Mouse (Mus musculus): ENCODE data around the gene Rexo1. TPM values are rescaled to one million over a fixed set of nuclear protein-coding genes. Genes with fewer than 3 reads are reported as not detected.

Gene Rexo1
- polyA plus RNA-seq, 1 experiment from 2014 or later, result 27.1 TPM

DNA sequence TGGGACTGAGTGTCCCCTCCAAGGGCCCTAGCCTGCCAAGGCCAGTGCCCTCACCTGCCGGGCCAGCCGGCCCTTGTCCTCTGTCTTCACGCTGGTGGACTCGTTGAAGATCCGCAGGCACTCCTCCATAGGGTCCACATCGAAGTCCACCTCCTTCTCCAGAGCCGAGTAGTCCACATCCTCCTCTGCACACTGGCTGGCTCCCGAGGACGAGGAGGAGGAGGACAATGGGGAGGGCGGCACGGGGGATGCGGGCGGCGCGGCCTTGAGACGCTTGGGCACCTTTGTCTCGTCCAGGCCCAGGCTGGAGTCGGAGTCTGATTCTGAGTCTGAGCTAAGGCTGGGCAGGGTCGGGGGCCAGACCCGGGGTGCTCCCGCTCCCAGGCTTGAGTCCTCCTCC lies 12.1 kb downstream of the Rexo1 start:
- Histone ChIP-seq H3K36me3 (peaks cover 67% of the 10 kb centered on the region), H3K4me3 (replicated peaks) (no peak overlapping the region), H3K4me1 (no peaks in the 10 kb centered on the region), H3K27ac (replicated peaks) (no peak overlapping the region), H3K4me2 (replicated peaks) (no peak overlapping the region), H3K27me3 (no peaks in the 10 kb centered on the region), H3K9me3 (replicated peaks) (no peaks in the 10 kb centered on the region), H3K9ac (no peak overlapping the region)
- WGBS, result 91% methylated on average over 21 of the region's 21 CpGs
- no peak for ATAC-seq (ENCODE audit: insufficient number of reproducible peaks, low FRiP score, low TSS enrichment, low read depth)

DNA sequence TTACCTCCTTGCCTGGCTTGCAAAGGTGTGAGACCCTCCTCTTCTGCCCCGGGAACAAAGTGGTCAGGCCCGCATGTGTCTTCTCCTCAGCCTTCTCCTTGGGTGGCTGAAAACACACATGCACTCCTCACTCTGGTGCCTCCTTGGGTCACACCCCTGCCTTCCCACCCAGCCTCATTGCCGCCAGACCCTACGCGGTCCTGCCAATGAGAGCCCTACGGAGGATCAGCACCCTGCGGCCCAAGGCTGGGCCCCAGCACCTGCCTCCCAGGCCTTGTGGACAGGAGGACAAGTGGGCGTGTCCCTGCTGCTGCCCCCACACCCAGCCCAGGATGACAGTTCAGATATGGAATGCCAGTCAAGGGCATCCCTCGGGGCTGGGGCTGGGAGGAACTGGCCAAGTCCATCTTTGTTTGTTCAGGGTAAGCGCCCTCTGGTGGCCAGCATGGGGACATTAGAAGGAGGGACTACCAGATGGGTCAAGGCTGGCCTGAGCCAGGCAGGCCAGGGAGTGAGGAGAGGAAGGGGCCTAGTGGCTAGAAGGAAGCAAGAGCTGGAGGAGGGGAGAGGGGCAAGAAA lies 12.8 kb downstream of the Rexo1 start:
- Histone ChIP-seq H3K36me3 (peaks cover 75% of the 10 kb centered on the region), H3K4me1 (no peaks in the 10 kb centered on the region), H3K27me3 (no peaks in the 10 kb centered on the region), H3K9ac (no peak overlapping the region; the same call in 1 of the 2 replicates), H3K4me3 (replicated peaks) (no peak overlapping the region), H3K27ac (replicated peaks) (no peak overlapping the region), H3K9me3 (replicated peaks) (no peaks in the 10 kb centered on the region), H3K4me2 (replicated peaks) (no peak overlapping the region)
- ATAC-seq (ENCODE audit: insufficient number of reproducible peaks, low FRiP score, low TSS enrichment, low read depth), result no peak
- 72% methylated on average over 10 of the region's 10 CpGs for WGBS

DNA sequence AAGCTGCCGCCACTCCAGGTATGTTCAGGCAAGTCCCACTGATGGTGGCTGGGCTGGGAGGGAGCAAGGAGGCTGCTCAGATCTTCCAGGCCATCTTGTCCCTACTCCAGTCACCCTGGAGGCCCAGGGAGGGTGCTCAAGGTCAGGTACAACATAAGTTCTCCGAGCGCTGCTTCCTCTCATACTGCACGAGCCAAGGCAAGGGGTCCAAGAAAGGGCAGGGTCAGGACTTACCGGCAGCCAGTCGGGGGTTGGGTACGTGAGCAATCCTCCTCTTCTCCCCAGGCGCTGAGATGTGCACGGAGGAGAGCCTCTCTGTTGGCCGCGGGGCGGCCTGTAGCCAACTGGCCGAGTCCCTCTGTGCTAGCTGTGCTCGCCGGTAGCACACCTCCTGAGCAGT lies 13.8 kb downstream of the Rexo1 start:
- no peaks in the 10 kb centered on the region for H3K27me3 ChIP-seq
- H3K36me3 ChIP-seq, result peaks cover 84% of the 10 kb centered on the region
- H3K9ac ChIP-seq, result no peak overlapping the region
- ATAC-seq (ENCODE audit: insufficient number of reproducible peaks, low FRiP score, low TSS enrichment, low read depth), result no peak
- H3K27ac ChIP-seq (replicated peaks), result no peak overlapping the region
- no peak overlapping the region for H3K4me3 ChIP-seq (replicated peaks)
- no peaks in the 10 kb centered on the region for H3K9me3 ChIP-seq (replicated peaks)
- H3K4me1 ChIP-seq, result no peaks in the 10 kb centered on the region
- WGBS, result 89% methylated on average over 15 of the region's 15 CpGs
- H3K4me2 ChIP-seq (replicated peaks), result no peak overlapping the region

DNA sequence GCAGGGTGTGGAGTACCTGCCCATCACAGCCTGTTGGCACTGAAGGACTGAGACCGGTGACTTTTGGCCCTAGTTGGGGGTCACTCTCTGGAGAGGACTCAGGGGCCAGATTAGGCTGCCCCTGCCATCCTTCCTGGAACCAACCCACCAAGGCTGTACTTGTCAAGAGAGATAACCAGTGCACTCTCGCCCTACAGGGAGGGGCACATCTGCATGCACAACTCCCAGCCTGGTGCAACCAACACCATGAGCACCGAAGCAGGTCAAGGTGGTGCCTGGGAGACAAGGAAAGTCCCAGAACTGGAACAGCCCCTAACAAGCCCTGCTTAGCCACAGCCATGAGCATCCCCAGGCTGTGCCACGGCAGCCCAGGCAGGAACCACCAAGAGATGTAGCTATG lies 14.4 kb downstream of the Rexo1 start:
- peaks cover 90% of the 10 kb centered on the region for H3K36me3 ChIP-seq
- no peak overlapping the region for H3K27ac ChIP-seq (replicated peaks)

DNA sequence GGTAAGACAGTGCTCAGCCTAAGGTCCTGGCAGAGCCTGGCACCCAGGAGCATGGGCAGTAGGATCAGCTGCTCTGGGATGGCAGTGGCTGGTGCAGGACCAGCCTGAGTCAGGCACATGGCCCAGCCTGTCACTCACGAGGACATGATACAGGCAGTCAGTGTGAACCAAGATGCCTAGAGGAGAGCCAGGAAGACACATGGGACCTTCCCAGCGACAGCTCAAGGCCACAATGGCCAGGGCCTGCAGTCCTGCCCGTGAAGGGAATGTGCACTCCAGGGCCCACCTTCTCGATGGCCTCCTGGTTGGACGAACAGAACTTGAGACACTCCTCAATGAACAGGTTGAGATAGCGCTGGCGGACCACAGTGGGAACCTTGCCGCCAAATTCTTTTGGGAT lies 15.8 kb downstream of the Rexo1 start:
- no peak overlapping the region for H3K9ac ChIP-seq
- no peak overlapping the region for H3K4me3 ChIP-seq (replicated peaks)
- no peaks in the 10 kb centered on the region for H3K4me1 ChIP-seq
- no peak for ATAC-seq (ENCODE audit: insufficient number of reproducible peaks, low FRiP score, low TSS enrichment, low read depth)
- H3K9me3 ChIP-seq (replicated peaks), result no peaks in the 10 kb centered on the region
- H3K27me3 ChIP-seq, result no peaks in the 10 kb centered on the region
- 92% methylated on average over 8 of the region's 8 CpGs for WGBS
- no peak overlapping the region for H3K27ac ChIP-seq (replicated peaks)
- no peak overlapping the region for H3K4me2 ChIP-seq (replicated peaks)
- H3K36me3 ChIP-seq, result peaks cover 93% of the 10 kb centered on the region

More for the DNA sequence above, 14.4 kb downstream of the Rexo1 start:
- WGBS, result 94% methylated on average over 4 of the region's 4 CpGs
- no peaks in the 10 kb centered on the region for H3K9me3 ChIP-seq (replicated peaks)
- H3K4me2 ChIP-seq (replicated peaks), result no peak overlapping the region
- ATAC-seq (ENCODE audit: insufficient number of reproducible peaks, low FRiP score, low TSS enrichment, low read depth), result no peak
- no peak overlapping the region for H3K4me3 ChIP-seq (replicated peaks)
- no peaks in the 10 kb centered on the region for H3K27me3 ChIP-seq
- H3K9ac ChIP-seq, result no peak overlapping the region
- no peaks in the 10 kb centered on the region for H3K4me1 ChIP-seq

DNA sequence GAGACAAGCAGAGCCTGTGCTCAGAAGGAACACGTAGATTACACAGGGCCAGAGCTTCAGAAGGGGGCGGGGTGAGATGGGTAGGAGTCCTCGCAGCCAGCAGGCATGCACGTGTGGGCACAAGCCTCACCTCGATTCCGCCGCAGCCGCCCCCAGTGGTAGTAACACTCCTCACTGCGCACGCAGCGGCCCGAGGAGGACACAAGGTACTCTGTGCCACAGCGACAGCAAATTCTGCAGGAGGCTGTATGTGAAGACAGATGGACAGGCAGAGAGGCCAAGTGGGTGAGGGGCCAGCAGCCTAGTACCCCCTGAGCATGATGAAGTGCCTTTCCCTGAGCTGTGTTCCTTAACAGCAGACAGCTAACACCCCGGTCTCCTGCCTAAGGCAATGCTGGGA lies 17.5 kb downstream of the Rexo1 start:
- Histone ChIP-seq H3K9me3 (replicated peaks) (no peaks in the 10 kb centered on the region), H3K4me3 (replicated peaks) (no peak overlapping the region), H3K27me3 (peaks cover 3% of the 10 kb centered on the region), H3K9ac (no peak overlapping the region), H3K36me3 (peaks cover 76% of the 10 kb centered on the region), H3K27ac (replicated peaks) (no peak overlapping the region), H3K4me2 (replicated peaks) (no peak overlapping the region), H3K4me1 (peaks cover 3% of the 10 kb centered on the region)
- WGBS, result 93% methylated on average over 14 of the region's 14 CpGs
- no peak for ATAC-seq (ENCODE audit: insufficient number of reproducible peaks, low FRiP score, low TSS enrichment, low read depth)

DNA sequence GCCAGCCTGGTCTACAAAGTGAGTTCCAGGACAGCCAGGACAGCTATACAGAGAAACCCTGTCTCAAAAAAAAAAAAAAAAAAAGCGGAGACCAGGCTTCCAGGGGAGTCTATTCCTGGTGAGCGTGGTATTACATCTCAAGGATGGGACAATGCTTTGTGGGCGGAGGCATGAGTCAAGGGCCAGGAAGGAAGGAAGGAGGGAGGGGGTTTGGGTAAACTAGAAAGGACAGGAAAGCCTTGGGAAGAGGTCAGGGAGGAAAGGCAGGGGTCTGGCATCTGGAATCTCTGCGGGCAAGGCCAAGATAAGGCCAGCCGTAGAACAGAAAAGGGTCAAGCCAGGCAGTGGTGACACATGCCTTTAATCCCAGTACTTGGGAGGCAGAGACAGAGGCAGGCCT lies 21.9 kb downstream of the Rexo1 start:
- Histone ChIP-seq H3K4me3 (replicated peaks) (no peak overlapping the region), H3K4me1 (peaks cover 13% of the 10 kb centered on the region), H3K27ac (replicated peaks) (no peak overlapping the region), H3K9ac (no peak overlapping the region), H3K4me2 (replicated peaks) (no peak overlapping the region), H3K27me3 (peaks cover 38% of the 10 kb centered on the region), H3K36me3 (peaks cover 32% of the 10 kb centered on the region), H3K9me3 (replicated peaks) (no peaks in the 10 kb centered on the region)
- ATAC-seq (ENCODE audit: insufficient number of reproducible peaks, low FRiP score, low TSS enrichment, low read depth), result no peak
- WGBS, result 33% methylated on average over 5 of the region's 5 CpGs

DNA sequence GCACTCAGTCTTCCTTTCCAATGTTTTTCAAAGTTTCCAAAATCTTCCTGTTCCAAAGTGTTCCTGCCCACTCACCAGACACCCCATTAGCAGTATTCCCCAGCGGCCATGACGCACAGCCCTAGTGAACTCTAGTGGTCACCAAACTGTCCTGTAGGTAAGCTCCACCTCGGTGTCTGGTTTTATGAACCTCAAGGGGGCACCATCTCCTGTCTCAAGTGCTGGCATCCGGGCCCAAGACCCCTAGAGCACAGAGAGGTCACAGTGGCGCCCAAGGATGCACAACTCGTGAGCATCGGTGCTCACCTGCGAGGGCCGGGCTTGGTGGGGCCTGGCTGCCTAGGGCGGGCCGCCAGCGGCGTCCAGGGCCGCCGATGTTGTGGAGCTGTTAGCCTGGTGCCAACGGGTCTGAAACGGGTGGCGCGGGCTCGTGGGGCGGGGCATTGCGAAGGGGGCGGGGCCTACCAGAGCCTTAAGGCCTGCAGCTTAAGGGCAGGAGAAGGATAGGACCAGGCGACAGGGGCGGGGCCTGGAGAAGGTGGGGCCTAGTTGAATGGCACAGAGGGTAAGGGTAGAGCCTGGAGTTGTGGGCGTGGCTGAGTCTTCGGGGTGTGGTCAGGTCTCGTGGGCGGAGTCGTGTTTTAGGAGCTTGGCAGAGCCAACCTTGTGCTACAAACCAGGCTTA lies 22.5 kb downstream of the Rexo1 start, which contains the start of gene Atp8b3:
Gene Atp8b3 (minus strand): TSS at position 415 of the 685 bp plus-strand sequence.
- no peaks in the 10 kb centered on the region for H3K9me3 ChIP-seq (replicated peaks)
- H3K9ac ChIP-seq, result no peak within 1 kb of the TSS
- 3% methylated on average over 30 of the region's 30 CpGs for WGBS
- peaks cover 13% of the 10 kb centered on the region for H3K4me1 ChIP-seq
- H3K4me3 ChIP-seq (replicated peaks), result peak within 1 kb of the TSS; percentile 17; the same call in 1 of the 2 replicates
- H3K36me3 ChIP-seq, result peaks cover 26% of the 10 kb centered on the region
- ATAC-seq (ENCODE audit: insufficient number of reproducible peaks, low FRiP score, low TSS enrichment, low read depth), result peak; percentile 62
- H3K27me3 ChIP-seq, result peaks cover 38% of the 10 kb centered on the region
- no peak within 1 kb of the TSS for H3K27ac ChIP-seq (replicated peaks)
- peak within 1 kb of the TSS; percentile 43 for H3K4me2 ChIP-seq (replicated peaks)

DNA sequence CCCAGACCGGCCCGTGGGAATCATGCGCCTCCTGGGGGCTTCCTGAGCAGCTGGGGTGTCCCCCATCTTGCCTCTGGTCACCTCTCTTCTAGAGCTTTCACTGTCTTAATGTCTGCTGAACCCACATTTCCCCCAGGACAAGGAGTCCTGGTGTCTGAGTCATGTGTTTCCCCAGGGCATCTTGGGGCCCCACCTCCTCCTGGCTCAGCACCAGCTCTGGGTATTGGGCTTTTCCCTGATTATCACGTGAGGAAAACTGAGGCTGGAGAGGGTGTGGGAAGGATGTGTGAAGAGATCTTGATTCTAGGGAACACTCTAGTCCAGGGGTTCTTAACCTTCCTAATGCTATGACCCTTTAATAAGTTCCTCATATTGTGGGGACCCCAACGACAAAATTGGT lies 23.2 kb downstream of the Rexo1 start:
- H3K36me3 ChIP-seq, result peaks cover 19% of the 10 kb centered on the region
- H3K27me3 ChIP-seq, result peaks cover 38% of the 10 kb centered on the region
- H3K4me2 ChIP-seq (replicated peaks), result no peak overlapping the region
- no peak overlapping the region for H3K4me3 ChIP-seq (replicated peaks)
- H3K27ac ChIP-seq (replicated peaks), result no peak overlapping the region
- 53% methylated on average over 5 of the region's 5 CpGs for WGBS
- H3K9ac ChIP-seq, result no peak overlapping the region
- no peaks in the 10 kb centered on the region for H3K9me3 ChIP-seq (replicated peaks)
- H3K4me1 ChIP-seq, result peaks cover 13% of the 10 kb centered on the region
- no peak for ATAC-seq (ENCODE audit: insufficient number of reproducible peaks, low FRiP score, low TSS enrichment, low read depth)

DNA sequence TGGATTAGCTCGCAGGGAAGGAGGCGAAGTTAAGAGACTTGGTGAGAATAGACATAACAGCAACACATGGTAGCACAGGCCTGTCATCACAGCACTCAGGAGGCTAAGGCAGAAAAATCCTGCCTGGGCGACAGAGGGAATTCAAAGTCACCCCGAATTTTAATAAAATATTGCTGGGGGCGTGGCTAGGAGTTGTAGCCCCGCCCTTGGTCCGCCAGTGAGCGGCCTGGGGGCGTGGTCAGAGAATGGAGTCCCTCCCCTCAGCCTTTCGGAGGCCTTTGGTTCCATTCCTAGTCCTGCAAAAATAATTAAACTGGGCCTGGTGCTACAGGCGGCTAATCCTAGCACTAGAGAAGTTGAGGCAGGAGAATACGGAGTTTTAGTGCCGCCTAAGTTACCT lies 25.6 kb downstream of the Rexo1 start:
- no peaks in the 10 kb centered on the region for H3K9me3 ChIP-seq (replicated peaks)
- no peak overlapping the region for H3K4me2 ChIP-seq (replicated peaks)
- H3K4me3 ChIP-seq (replicated peaks), result no peak overlapping the region
- no peak for ATAC-seq (ENCODE audit: insufficient number of reproducible peaks, low FRiP score, low TSS enrichment, low read depth)
- WGBS, result 10% methylated on average over 13 of the region's 13 CpGs
- no peaks in the 10 kb centered on the region for H3K36me3 ChIP-seq
- H3K27me3 ChIP-seq, result peaks cover 38% of the 10 kb centered on the region
- peaks cover 13% of the 10 kb centered on the region for H3K4me1 ChIP-seq
- no peak overlapping the region for H3K9ac ChIP-seq
- H3K27ac ChIP-seq (replicated peaks), result no peak overlapping the region

DNA sequence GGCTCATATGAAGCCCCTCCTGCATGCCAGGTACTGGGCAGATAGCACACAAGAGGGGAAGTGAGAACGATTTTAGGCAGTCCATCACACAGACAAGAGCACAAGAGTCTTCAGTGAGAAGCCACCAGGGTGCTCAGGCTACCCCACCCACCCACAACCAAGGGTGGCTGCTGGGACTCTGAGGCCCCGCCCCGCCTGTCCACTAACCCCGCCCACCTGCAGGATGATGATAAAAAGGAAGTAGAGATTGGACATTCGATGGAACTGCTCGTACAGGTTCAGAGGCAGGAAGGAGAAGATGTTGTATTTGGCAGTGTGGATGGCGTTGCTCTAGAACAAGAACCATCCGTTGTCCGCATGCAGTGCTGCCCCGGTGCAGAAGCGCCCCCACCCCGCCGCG lies 26.3 kb downstream of the Rexo1 start:
- WGBS, result 14% methylated on average over 14 of the region's 14 CpGs
- no peak for ATAC-seq (ENCODE audit: insufficient number of reproducible peaks, low FRiP score, low TSS enrichment, low read depth)
- H3K4me3 ChIP-seq (replicated peaks), result no peak overlapping the region
- H3K36me3 ChIP-seq, result no peaks in the 10 kb centered on the region
- H3K27ac ChIP-seq (replicated peaks), result no peak overlapping the region
- H3K4me1 ChIP-seq, result peaks cover 13% of the 10 kb centered on the region
- H3K9me3 ChIP-seq (replicated peaks), result no peaks in the 10 kb centered on the region
- H3K9ac ChIP-seq, result no peak overlapping the region
- H3K4me2 ChIP-seq (replicated peaks), result peak overlapping the region; percentile 27
- peaks cover 38% of the 10 kb centered on the region for H3K27me3 ChIP-seq

DNA sequence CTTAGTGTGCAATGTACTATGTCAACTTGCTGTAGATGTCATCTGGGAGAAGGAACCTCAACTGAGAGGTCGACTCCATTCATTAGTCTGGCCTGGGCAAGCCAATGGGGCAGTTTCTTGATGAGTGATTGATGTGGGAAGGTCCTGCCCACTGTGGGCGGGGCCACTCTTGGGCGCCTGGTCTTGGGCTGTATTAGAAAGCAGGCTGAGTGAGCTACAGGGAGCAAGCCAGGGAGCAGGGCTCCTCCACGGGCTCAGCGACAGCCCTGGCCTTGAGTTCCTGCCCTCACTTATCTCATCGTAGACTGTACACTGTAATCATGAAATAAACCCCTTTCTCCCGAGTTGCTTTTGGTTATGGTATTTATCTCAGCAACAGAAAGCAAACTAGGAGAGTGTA lies 27.7 kb downstream of the Rexo1 start:
- no peak for ATAC-seq (ENCODE audit: insufficient number of reproducible peaks, low FRiP score, low TSS enrichment, low read depth)
- no peaks in the 10 kb centered on the region for H3K36me3 ChIP-seq
- peaks cover 34% of the 10 kb centered on the region for H3K27me3 ChIP-seq
- 12% methylated on average over 7 of the region's 7 CpGs for WGBS
- H3K27ac ChIP-seq (replicated peaks), result no peak overlapping the region
- no peak overlapping the region for H3K4me2 ChIP-seq (replicated peaks)
- no peak overlapping the region for H3K9ac ChIP-seq
- H3K4me1 ChIP-seq, result peaks cover 8% of the 10 kb centered on the region
- H3K4me3 ChIP-seq (replicated peaks), result no peak overlapping the region
- H3K9me3 ChIP-seq (replicated peaks), result no peaks in the 10 kb centered on the region

All from embryonic facial prominence, embryonic 15.5 days (tissue).